Mouse (Mus musculus): Measurements from ENCODE around the gene Ankrd27.

Gene Ankrd27

DNA sequence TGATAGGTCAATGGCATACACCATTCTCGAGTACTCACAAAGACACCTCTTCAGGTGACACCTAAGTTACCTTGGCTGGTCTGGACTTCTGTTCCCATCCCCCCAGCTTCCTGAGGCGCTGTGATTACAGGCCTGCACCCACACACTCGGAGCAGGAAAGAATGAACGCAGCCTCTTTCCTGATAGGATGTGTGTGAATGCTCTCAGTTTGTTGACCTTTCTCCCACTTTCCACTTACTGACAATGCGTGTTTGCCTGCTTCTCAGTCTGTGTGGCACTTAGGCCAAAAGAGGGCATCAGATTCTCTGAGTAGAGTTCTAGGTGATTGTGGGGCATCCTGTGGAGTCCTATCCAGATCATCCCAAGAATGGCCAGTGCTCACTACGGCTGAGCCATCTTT lies 54.0 kb downstream of the Ankrd27 start:
- whole genome bisulfite sequencing = 62% methylated on average over 6 of the region's 6 CpGs

DNA sequence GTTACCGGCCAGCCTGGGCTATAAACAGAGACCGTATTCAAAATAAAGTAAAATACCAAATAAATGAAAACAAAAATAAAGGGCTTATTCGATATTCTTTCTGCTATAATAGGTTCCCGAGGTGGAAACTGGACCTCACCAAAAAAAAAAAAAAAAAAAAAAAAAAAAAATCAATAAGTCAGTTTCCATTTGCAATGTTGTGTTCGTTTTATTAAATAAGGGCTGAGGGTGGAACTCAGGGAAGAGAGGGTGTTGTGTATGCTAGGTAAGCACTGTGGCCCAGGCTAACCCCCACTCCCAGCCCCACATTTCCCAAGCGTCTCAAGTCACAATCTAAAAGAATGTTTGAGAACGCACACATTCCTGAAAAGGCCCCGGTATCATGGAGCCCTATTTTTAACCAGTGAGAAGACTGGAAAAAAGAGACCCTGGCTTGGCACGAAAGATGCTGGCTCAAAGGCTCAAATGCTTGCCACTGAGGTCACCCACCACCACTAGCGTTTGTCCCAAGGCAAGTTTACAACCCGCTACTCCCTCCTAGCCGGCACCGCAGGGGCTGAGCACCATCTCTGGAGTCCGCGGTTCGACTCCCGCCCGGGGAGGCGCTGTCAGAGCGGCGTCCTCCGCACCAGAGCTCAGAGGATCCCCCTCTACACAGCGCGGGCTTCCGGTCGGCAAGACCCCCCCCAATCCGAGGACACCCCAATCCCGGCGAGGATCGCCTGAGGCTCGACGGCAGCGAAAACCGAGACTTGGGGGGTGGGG lies 60.5 kb downstream of the Ankrd27 start:
- 9% methylated on average over 34 of the region's 34 CpGs for whole genome bisulfite sequencing

DNA sequence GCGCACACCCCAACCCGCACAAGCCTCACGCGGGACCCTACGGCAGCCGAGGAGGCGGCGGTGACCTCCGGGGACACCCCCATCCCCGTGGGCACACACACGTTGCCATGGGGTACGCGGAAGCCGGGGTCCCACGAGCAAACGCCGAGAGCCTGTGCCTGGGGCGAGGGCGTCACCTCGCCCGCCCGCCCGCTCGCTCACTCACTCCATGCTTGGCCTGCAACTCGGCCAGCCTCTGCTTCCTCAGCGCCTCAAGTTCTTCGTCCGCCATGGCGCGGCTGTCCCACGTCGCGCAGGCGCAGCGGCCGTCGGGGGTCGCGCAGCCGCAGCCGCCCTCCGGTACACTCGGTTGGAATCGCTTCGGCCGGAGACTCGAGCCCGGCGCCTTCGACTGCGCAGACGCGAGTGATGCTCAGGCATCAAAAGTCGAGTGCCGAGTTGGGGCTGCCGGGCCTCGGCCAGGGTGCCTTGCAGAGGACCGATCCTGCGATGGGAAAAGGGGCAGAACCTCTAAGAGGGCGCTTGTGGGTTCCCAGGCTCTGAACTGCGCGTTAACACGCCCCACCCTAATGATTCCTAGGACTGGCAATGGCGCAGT lies 61.2 kb downstream of the Ankrd27 start, which contains the start of gene Pdcd5:
TSS of gene Pdcd5 (minus strand) at position 421 of the 598 bp plus-strand sequence.
- WGBS = under 1% methylated on average over 64 of the region's 64 CpGs

DNA sequence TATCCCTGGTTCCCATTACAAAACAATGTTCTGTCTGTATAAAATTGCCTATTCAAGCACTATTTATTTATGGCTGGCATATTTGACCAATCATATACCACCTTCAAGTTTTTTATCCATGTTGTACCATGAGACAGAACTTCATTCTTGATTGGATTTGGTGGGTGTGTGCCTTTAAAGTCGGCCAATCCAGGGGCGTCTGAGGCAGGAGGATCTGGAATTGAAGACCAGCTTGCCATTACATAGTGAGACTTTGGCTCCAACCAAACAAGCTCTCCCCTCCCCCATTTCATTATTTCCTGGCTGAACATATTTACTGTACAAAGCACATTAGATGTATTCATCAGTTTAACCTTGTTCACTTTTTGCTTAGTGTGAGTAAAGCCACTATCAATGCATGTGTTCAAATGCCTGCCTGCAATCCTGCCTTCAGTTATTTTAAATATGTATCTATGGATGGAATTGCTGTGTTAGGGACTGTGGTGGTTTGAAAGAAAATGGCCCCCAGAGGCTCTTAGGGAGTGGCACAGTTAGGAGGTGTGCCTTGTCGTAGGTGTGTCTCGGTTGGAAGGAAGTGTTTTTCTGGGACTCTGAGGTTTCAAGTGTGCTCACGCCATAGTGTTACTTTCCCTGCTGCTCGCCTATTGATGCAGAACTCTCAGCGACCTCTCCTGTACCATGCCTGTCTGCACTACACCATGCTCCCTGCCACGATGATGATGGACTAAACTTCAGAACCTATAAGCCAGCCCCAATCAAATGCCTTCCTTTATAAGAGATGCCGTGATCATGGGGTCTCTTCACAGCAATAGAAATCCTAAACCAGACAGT lies 62.4 kb downstream of the Ankrd27 start:
- 74% methylated on average over 9 of the region's 9 CpGs for WGBS

DNA sequence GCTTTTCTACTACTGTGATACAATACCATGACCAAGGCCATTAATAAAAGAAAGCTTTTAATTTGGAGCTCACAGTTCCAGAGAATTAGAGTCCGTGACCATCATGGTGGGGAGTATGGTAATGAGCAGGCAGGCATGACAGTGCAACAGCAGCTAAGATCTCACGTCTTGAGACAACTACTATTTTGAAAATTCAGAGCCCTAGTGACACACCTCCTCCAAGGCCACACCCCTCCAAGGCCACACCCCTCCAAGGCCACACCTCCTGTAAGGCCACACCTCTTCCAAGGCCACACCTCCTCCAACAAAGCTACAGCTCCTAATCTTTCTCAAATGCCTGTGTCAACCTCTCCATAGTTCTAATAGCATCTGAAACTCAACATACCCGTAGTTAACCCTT lies 63.0 kb downstream of the Ankrd27 start:
- WGBS = 50% methylated on average over 3 of the region's 3 CpGs

DNA sequence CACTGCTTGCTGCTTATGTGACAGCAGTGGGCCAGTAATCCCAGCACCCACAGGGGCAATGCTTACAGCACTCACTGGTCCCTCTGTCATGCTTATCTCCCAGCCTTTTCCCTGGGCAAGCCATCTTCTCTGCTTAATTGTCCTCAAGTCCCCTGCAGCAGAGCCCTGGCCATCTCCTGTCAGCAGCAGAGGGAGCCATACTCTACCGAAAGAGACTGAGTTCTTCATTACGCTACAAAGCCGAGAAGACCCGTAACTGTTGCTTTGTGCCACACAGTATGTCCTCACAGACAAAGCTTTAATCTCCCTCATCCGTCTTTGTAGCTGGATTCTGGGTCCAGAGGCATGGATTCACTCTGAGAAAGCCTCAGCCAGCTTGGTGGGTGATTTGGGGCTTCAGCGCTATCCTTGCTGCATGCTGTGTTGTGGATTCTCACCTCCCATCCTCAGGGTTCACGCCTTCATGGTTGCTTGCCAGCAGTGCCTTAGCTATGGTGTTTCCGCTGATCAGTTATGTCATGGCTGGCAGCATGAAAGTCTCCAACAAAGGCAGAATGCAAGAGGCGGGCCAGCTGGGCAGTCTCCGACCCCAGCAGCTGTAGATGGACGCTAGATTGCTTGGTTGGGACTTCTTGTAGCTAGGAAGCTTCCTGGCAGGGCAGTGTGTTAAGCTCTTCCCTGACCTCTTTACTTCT lies 64.8 kb downstream of the Ankrd27 start:
- WGBS = 39% methylated on average over 11 of the region's 11 CpGs

DNA sequence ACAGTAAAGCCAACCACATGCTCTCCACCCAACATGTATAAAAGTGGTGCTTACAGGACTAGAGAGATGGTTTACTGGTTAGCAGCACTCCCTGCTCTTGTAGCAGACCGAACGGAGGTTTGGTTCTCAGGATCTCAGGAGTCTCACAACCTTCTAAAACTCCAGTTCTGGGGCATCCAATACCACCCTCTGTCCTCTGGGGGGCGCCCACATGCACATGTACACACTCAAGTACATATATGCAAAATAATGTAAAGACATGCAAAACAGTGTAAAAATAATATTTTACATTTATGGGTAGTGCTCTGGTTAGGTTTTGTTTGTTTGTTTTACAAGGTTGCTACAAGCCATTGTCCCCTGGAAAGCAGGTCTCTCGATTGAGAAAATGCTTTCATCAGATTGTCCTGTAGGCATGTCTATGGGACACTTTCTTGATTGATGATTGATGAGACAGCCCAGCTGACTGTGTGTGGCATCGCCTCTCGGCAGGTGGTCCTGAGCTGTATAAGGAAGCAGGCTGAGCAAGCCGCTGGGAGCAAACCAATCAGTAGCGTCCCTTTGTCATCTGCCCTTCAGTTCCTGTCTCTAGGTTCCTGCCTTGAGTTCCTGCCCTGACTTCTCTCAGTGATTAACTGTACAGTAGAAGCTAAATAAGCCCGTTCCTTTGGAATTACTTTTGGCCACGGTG lies 65.7 kb downstream of the Ankrd27 start:
- 81% methylated on average over 10 of the region's 10 CpGs for WGBS

DNA sequence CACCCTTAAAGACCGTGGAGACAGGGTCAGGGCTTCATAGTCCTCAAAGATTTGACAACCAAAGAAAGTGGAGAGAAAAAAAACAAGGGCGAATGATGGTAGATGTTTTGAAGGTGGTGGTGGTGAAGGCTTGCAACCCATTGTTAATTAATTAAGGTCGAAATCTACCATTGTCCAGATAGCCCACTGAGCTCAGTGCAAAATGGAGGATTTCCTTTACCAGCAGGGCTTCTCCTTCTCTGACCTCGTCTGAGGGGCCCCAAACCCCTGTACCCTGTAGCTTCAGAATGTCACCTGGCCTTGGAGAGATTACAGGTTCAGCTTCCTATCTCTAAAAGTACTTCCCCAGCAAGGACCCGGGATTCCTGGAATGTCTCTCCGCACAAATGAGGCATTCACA lies 71.8 kb downstream of the Ankrd27 start:
- 67% methylated on average over 6 of the region's 6 CpGs for WGBS

DNA sequence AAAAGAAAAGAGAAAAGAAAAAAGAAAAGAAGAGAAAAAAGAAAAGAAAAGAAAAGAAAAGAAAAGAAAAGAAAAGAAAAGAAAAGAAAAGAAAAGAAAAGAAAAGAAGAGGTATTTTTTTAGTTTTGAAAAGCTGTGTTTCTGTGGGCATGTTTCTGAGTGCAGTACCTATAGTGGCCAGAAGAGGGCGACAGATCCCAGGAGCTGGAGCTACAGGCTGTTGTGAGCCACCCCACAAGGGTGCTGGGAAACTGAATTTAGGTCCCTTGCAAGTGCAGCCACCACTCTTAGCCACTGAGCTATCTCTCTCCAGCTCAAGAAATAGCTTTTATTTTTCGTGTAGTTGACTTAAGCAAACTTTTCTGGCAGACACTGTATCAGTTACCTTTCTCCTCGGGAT lies 73.1 kb downstream of the Ankrd27 start:
- 66% methylated on average over 3 of the region's 3 CpGs for WGBS

DNA sequence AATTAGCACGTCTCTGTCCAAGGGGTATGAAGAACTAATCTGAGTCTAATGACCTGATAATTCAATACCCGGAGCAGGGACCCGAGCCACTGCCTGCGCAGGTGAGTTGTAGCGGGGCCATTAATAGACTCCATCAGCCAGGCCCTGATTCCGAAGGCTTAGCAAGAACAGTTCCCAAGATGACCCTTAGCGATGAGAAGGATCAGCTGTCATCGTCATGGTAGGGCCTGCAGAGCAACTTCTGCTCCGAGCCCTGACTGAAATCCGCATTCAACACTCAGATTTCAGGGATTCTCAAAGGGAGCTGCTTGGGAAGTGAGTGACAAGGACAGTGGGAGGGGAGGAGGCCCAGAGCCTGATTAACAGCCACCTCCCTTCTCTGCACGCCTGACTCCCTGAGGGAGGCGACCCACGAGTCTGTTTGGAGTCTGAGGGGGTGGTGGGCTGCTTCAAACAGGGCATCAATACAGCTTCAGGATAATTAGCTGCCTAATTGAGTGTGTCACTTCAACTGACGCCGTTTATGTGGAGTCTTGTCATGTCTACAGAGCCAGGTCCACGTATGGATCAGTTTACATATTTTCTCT lies 77.8 kb downstream of the Ankrd27 start:
- WGBS = 72% methylated on average over 16 of the region's 16 CpGs

DNA sequence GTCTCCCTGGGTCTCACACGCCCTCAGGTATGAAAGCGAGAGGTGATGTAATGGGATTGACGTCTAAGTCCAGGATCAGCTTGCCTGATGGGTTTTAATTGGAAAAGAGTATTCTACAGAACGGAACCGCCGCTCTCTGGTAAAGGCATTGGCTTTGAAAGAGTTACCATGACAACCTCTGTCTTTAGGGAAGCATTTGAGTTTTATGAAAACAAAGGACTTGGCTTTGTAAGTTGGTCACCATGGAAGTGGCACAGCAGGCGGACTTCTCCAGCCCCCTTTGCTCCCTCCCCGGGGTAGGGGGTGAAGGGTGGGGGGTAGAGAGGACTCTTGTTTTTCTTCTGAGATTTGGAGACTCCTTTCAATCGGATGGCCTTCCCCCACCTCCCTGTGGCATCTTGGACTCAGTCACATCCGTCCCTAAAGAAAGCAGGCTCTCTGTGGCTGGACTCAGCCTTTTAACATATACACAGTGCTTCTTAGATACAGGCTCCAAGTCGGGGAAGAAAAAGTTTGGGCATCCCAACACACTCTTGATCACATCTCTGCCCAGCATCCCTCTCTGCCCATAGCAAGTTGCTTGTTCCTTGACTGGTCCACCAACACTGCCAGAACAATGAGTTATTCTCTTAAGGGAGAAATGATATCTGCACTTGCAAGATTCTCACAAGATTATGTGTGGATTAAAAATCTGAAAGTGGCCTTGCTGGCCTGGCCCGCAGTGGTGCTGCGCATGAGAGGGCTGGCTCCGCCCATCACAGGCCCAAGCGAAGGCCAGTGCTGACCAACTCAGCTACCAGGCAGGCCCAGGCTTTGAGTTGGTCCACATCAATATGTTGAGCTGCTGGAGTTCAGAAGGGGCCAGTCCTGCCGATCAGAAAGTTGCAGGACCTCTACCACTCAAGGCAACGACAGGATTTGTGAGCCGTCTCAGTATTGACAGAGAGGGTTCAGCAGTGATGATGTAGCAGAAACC lies 82.3 kb downstream of the Ankrd27 start:
- 43% methylated on average over 18 of the region's 18 CpGs for WGBS

DNA sequence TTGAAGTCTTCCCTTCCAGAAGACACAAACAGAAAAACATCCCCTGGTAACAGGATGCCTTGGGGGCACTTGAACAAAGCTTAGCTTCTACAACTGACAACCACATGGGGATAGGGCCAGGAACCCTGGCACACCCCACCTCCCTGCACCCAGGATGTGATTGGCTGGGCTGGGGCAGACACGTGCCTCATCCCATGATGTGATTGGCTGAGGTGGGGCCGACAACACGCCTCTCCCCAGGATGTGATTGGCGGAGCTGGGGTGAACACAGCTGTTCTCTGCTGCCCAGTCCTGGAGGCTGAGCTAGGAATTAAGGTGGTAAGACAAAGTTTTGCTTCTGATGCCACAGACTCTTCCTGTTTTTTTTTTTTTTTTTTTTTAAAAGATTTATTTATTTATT lies 92.9 kb downstream of the Ankrd27 start:
- WGBS = 88% methylated on average over 4 of the region's 4 CpGs

DNA sequence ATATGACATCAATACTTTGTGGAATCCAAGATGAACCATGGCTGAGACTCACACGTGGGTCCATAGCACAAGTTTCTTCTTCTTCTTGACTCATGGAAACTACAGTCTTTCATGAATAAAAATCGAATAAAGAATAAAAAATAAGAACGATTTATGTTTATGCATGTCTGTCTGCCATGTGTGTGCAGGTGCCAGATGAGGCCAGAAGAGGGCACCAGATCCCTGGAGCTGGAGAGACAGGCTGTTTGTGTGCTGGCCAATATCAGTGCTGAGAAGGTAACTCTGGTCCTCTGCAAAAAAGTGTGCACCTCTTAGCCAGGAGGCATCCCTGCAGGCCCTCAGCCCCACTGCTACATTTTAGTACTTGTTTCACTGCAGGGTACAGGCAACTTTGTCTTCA lies 95.5 kb downstream of the Ankrd27 start:
- 79% methylated on average over 3 of the region's 3 CpGs for WGBS

DNA sequence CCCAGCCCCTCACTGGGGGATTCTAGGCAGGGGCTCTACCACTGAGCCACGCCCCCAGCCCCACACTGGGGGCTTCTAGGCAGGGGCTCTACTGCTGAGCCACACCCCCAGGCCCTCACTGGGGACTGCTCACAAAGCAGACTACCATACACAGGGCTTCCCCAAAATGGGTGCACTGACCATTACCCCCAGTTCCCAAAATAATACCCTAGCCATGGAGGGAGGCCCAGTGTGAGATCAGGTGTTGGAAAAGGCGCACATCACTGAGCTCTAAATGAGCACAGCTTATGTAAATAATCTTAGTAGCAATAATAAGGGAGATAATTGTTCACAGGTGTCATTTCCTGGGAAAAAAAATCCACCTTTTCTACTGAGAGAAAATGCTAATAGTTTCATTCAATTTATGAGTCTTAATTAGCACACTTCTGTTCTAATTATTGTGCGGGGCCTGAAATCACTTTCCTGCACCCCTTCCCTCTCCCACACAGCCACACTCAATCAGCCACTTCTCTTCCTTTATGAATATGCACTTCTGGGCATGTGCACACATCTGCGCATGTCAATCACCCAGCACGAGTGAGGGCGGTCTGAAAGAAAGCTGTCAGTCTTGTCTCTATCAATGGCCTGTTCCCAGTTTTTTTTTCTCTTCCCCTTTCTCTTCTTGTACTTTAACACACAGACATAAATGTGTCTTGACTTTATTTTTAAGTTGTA lies 97.5 kb downstream of the Ankrd27 start:
- 61% methylated on average over 6 of the region's 6 CpGs for WGBS

DNA sequence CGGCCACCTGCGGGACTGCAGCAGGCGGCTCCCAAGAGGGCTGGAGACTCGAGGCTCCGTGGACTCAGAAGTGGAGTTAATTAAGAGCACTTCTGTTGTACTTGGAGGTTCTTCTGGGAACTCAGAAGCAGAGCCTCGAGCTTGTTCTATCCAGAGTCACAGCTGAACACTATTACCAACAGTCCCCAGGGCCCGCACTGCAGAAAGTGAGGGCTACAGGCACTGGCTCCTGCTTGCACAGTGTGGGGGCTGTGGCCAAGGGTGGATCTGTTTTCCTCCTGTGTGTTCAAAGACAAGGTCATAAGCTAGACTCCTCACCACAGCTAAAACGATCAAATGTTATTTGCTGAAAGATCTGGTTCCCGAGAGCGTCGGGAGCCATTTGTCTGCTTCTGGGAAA lies 100.2 kb downstream of the Ankrd27 start:
- WGBS = 66% methylated on average over 11 of the region's 11 CpGs

DNA sequence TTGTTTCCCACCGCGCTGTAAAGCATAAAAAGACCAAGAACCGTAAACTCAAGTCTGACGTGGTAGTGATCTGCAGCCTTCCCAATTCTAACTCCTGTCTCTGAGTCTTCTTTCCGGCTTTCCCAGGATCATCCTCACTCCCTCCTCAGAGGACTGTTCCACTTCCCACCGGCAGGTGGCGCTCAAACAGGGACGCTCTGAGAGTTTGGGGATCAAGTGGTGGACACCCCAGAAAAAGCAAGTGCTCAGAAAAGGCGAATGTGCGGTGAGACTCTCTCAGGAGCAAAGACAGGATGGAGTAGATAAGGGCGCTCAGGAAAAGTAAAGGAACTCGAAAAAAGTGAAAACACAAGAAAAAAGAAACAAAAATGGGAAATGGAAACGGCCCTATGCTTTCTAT lies 100.7 kb downstream of the Ankrd27 start:
- 29% methylated on average over 13 of the region's 13 CpGs for WGBS

DNA sequence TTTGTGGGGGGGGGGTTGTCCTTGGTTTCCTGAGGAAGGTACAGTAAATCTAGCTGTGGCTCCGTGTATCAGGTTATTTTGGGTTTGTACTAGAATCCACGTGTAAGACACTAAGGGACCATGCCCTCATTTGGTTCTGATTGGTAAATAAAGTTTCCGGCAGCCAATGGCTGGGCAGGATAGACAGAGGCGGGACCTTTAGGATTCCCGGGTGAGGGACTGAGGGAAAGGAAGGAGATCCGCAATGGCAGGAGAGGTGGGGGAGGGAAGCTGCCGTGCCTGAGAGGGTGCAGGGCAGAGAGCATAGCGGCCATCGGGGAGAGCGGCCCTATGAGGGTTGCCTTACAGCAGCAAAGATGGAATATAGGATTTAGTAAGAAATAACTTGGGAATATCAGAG lies 101.2 kb downstream of the Ankrd27 start:
- 44% methylated on average over 10 of the region's 10 CpGs for WGBS

DNA sequence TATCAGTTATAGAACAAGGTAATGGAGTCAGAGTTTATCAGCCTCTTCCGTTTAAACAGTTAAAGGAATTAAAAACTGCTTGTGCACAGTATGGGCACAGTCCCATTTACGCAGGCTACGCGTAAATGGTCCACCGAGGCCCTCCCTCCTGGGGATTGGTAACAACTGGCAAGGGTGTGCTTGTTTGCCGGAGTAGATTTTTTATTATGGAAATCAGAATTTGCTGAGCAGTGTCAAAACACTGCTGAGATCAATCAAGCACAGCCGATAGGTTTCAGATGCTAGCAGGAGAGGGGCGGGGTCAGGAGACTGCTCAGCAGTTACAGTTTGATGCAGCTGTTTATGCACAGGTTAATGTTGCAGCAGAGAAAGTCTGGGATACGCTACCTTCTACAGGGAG lies 102.2 kb downstream of the Ankrd27 start:
- WGBS = 75% methylated on average over 9 of the region's 9 CpGs
